Mouse (Mus musculus): ENCODE results near the gene Nrcam. TPM values are rescaled to one million over a fixed set of nuclear protein-coding genes. Genes with fewer than 3 reads are reported as not detected.

Nrcam gene
- total RNA-seq, 2 experiments from 2014 or later = 0.25 to 0.67 TPM

- no peak for DNase-seq
- intact Hi-C loops (cut with DNase I) = no loop called here
Measured at GRCm38 (mm10) chr12:44503737-44504136, 175.1 kb downstream of the Nrcam start.

- no peak for DNase-seq
- intact Hi-C loops (cut with DNase I) = no loop called here
Measured at GRCm38 (mm10) chr12:44508635-44509034, 179.9 kb downstream of the Nrcam start.

GRCm38 (mm10) chr12:44509406-44510104, 180.9 kb downstream of the Nrcam start:
- DNase-seq = no peak
- intact Hi-C loops (cut with DNase I) = no loop called here

GRCm38 (mm10) chr12:44515066-44515465, 186.4 kb downstream of the Nrcam start:
- intact Hi-C loops (cut with DNase I) = no loop called here

GRCm38 (mm10) chr12:44519440-44520141, 190.9 kb downstream of the Nrcam start:
- intact Hi-C loops (cut with DNase I) = no loop called here
- no peak for DNase-seq

More at GRCm38 (mm10) chr12:44515066-44515465, 186.4 kb downstream of the Nrcam start:
- no peak for DNase-seq

GRCm38 (mm10) chr12:44521496-44521895, 192.8 kb downstream of the Nrcam start:
- intact Hi-C loops (cut with DNase I) = no loop called here
- no peak for DNase-seq

- intact Hi-C loops (cut with DNase I) = no loop called here
- DNase-seq = no peak
Measured at GRCm38 (mm10) chr12:44524621-44525565, 196.2 kb downstream of the Nrcam start.

- DNase-seq = no peak
- intact Hi-C loops (cut with DNase I) = no loop called here
Measured at GRCm38 (mm10) chr12:44528391-44529016, 199.8 kb downstream of the Nrcam start.

- no peak for DNase-seq
- intact Hi-C loops (cut with DNase I) = no loop called here
Measured at GRCm38 (mm10) chr12:44532337-44533113, 203.8 kb downstream of the Nrcam start.

GRCm38 (mm10) chr12:44534100-44534633, 205.5 kb downstream of the Nrcam start:
- no peak for DNase-seq
- intact Hi-C loops (cut with DNase I) = no loop called here

GRCm38 (mm10) chr12:44535623-44536022, 206.9 kb downstream of the Nrcam start:
- intact Hi-C loops (cut with DNase I) = no loop called here
- DNase-seq = no peak

GRCm38 (mm10) chr12:44547721-44548369, 219.2 kb downstream of the Nrcam start:
- DNase-seq = peak; percentile 74 to 84
- intact Hi-C loops (cut with DNase I) = loop anchor here (2.0 to 5.0 kb wide), 2 partner anchors 255 to 336 kb away; partner anchors contain the start of gene Dnajb9

- DNase-seq = no peak
- intact Hi-C loops (cut with DNase I) = loop anchor here (2.0 to 5.0 kb wide), 2 partner anchors 256 to 336 kb away; partner anchors contain the start of gene Dnajb9
Measured at GRCm38 (mm10) chr12:44548465-44548864, 219.8 kb downstream of the Nrcam start.

- intact Hi-C loops (cut with DNase I) = no loop called here
- DNase-seq = no peak
Measured at GRCm38 (mm10) chr12:44551614-44552013, 222.9 kb downstream of the Nrcam start.

GRCm38 (mm10) chr12:44554051-44554450, 225.4 kb downstream of the Nrcam start:
- intact Hi-C loops (cut with DNase I) = no loop called here
- DNase-seq = no peak

- intact Hi-C loops (cut with DNase I) = no loop called here
- no peak for DNase-seq
Measured at GRCm38 (mm10) chr12:44554808-44555207, 226.1 kb downstream of the Nrcam start.

- DNase-seq = no peak
- intact Hi-C loops (cut with DNase I) = no loop called here
Measured at GRCm38 (mm10) chr12:44560002-44560401, 231.3 kb downstream of the Nrcam start.

GRCm38 (mm10) chr12:44570070-44570469, 241.4 kb downstream of the Nrcam start:
- DNase-seq = no peak
- intact Hi-C loops (cut with DNase I) = no loop called here

- intact Hi-C loops (cut with DNase I) = no loop called here
- peak in 1 of 2 experiments; percentile 3 for DNase-seq
Measured at GRCm38 (mm10) chr12:44572664-44573063, 244.0 kb downstream of the Nrcam start.

Measured in heart, postnatal 10 days (tissue).